Mouse (Mus musculus): ENCODE data around the gene Trpc5os. TPM values are rescaled to one million over a fixed set of nuclear protein-coding genes. Genes with fewer than 3 reads are reported as not detected.

The Trpc5os gene
- total and polyA plus RNA-seq, 3 experiments, result not detected

DNA sequence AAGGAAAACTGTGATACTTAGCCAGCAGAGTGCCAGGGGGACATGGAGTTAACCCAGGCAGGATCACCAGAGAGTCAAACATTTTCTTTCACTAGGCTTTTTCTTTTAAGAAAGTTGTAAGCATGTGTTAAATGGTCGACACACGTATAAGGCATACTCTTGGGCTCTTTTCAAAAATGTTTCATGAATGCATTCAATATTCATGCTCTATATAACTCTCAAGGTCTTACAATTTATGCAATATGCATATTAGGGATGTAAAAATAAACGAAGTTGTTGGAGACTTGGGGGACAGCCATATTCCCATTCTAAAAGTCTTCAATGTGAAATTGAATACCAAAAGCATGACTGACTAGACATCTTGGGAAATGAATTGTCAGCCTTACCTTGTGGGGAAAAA lies 32.5 kb upstream of the Trpc5os start:
- TF ChIP-seq TAL1 (IDR thresholded peaks at IDR 0.05; ENCODE audit: low read length) (no peak), SIN3A (IDR thresholded peaks at IDR 0.05; ENCODE audit: low read length) (no peak), ZMIZ1 (IDR thresholded peaks at IDR 0.05; ENCODE audit: low read depth, low read length) (no peak), POLR2AphosphoS5 (IDR thresholded peaks at IDR 0.05; ENCODE audit: borderline replicate concordance, low read depth, low read length) (no peak), USF2 (IDR thresholded peaks at IDR 0.05; ENCODE audit: borderline replicate concordance in 1 of 2, insufficient read depth in 1 of 2, low read depth in 1 of 2, low read length in 2 of 2) (no peak)
- Histone ChIP-seq H3K27ac (ENCODE audit: control insufficient read depth, low read depth, low read length) (no peak overlapping the region), H3K27me3 (ENCODE audit: control insufficient read depth in 1 of 2, insufficient read depth in 2 of 2, low read length in 2 of 2) (no peaks in the 10 kb centered on the region; a peak in 1 of 4 replicates), H3K4me1 (ENCODE audit: control insufficient read depth in 1 of 2, insufficient read depth in 2 of 2, low read length in 2 of 2) (no peaks in the 10 kb centered on the region), H3K9me3 (replicated peaks; ENCODE audit: insufficient read depth, low read length) (no peaks in the 10 kb centered on the region), H3K36me3 (ENCODE audit: control insufficient read depth in 1 of 2, insufficient read depth in 2 of 2, low read length in 2 of 2) (no peaks in the 10 kb centered on the region), H3K9ac (ENCODE audit: control insufficient read depth, low read depth, low read length, poor library complexity, severe bottlenecking) (no peak overlapping the region), H3K79me2 (ENCODE audit: control insufficient read depth, insufficient read depth, low read length, poor library complexity) (no peaks in the 10 kb centered on the region), H3K4me3 (ENCODE audit: control insufficient read depth in 1 of 2, insufficient read depth in 1 of 2, low read depth in 2 of 2, low read length in 2 of 2) (no peak overlapping the region)
- DNase-seq (ENCODE audit: low read depth, low spot score), result no peak

DNA sequence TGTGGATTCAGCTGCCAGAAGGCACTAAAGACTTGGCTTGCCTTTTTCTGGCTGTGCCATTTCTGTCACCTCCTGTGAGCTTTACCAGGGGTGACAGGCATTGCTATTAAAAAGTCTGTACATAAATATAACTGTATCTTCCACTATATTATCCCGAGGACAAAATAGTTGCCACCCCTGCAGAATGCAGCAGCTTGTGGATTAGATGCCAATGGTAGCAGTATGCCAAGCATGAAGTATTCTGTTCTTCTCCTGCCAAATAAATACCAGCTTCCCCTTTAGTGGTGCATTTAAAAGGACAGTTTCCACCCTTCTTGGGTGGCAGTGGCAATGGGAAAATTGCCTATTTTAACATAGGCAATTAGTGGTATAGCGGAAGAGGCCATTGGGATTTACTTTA lies 8.0 kb downstream of the Trpc5os start:
- no peaks in the 10 kb centered on the region for H3K79me2 ChIP-seq (ENCODE audit: control insufficient read depth, insufficient read depth, low read length, poor library complexity)
- TF ChIP-seq POLR2A (IDR thresholded peaks at IDR 0.05; ENCODE audit: control insufficient read depth in 1 of 2, insufficient read depth in 1 of 2, low read depth in 1 of 2, low read length in 2 of 2, poor library complexity in 1 of 2) (no peak), GABPA (IDR thresholded peaks at IDR 0.05; ENCODE audit: low read depth, low read length) (no peak), KAT2A (conservative IDR thresholded peaks at IDR 0.05; ENCODE audit: low read depth, low read length) (no peak), GATA1 (IDR thresholded peaks at IDR 0.05; ENCODE audit: low read depth, low read length) (no peak), ELF1 (IDR thresholded peaks at IDR 0.05; ENCODE audit: low read depth, low read length) (no peak)
- no peaks in the 10 kb centered on the region for H3K27me3 ChIP-seq (ENCODE audit: control insufficient read depth in 1 of 2, insufficient read depth in 2 of 2, low read length in 2 of 2)
- no peaks in the 10 kb centered on the region for H3K9me3 ChIP-seq (replicated peaks; ENCODE audit: insufficient read depth, low read length)
- no peak for DNase-seq (ENCODE audit: low read depth, low spot score)
- no peak overlapping the region for H3K4me3 ChIP-seq (ENCODE audit: control insufficient read depth in 1 of 2, insufficient read depth in 1 of 2, low read depth in 2 of 2, low read length in 2 of 2)
- no peaks in the 10 kb centered on the region for H3K4me1 ChIP-seq (ENCODE audit: control insufficient read depth in 1 of 2, insufficient read depth in 2 of 2, low read length in 2 of 2)
- H3K9ac ChIP-seq (ENCODE audit: control insufficient read depth, low read depth, low read length, poor library complexity, severe bottlenecking), result no peak overlapping the region
- H3K27ac ChIP-seq (ENCODE audit: control insufficient read depth, low read depth, low read length), result no peak overlapping the region
- H3K36me3 ChIP-seq (ENCODE audit: control insufficient read depth in 1 of 2, insufficient read depth in 2 of 2, low read length in 2 of 2), result no peaks in the 10 kb centered on the region

DNA sequence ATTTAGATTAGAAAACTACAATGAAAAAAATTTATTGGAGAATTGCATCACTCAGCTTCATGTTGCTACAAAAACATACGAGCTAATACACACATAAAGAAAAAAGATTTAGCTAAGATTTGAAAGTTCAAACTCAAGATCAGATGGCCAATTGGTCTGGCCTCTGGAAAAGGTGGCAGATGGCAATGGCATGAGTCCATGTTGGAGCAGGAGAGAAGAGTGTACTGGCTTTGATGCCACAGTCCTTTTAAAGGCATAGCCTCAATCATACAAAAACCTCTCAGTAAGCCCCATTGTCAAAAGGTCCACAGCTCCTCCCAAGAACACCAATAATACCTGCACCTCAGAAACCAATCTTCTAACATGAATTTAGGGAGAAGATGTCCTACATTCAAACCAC lies 35.0 kb downstream of the Trpc5os start:
- no peak for DNase-seq (ENCODE audit: low read depth, low spot score)
- Histone ChIP-seq H3K4me3 (ENCODE audit: control insufficient read depth in 1 of 2, insufficient read depth in 1 of 2, low read depth in 2 of 2, low read length in 2 of 2) (no peak overlapping the region), H3K9me3 (replicated peaks; ENCODE audit: insufficient read depth, low read length) (no peaks in the 10 kb centered on the region), H3K27ac (ENCODE audit: control insufficient read depth, low read depth, low read length) (no peak overlapping the region), H3K4me1 (ENCODE audit: control insufficient read depth in 1 of 2, insufficient read depth in 2 of 2, low read length in 2 of 2) (no peaks in the 10 kb centered on the region), H3K27me3 (ENCODE audit: control insufficient read depth in 1 of 2, insufficient read depth in 2 of 2, low read length in 2 of 2) (no peaks in the 10 kb centered on the region), H3K79me2 (ENCODE audit: control insufficient read depth, insufficient read depth, low read length, poor library complexity) (no peaks in the 10 kb centered on the region), H3K9ac (ENCODE audit: control insufficient read depth, low read depth, low read length, poor library complexity, severe bottlenecking) (no peak overlapping the region), H3K36me3 (ENCODE audit: control insufficient read depth in 1 of 2, insufficient read depth in 2 of 2, low read length in 2 of 2) (no peaks in the 10 kb centered on the region)
- TF ChIP-seq NRF1 (IDR thresholded peaks at IDR 0.05; ENCODE audit: insufficient read depth, low read depth, low read length, poor library complexity, severe bottlenecking), result no peak
- TF ChIP-seq CTCF (IDR thresholded peaks at IDR 0.05 in 2 of 3, conservative IDR thresholded peaks at IDR 0.05 in 1 of 3; ENCODE audit: control insufficient read depth in 1 of 3, insufficient read depth in 1 of 3, low read depth in 2 of 3, low read length in 3 of 3, poor library complexity in 1 of 3, severe bottlenecking in 1 of 3), result no peak
- no peak for TF ChIP-seq ZNF384 (IDR thresholded peaks at IDR 0.05; ENCODE audit: low read depth, low read length)
- TF ChIP-seq GABPA (IDR thresholded peaks at IDR 0.05; ENCODE audit: low read depth, low read length), result no peak
- no peak for TF ChIP-seq UBTF (IDR thresholded peaks at IDR 0.05; ENCODE audit: borderline replicate concordance, insufficient read depth, low read depth, low read length)
- no peak for TF ChIP-seq MXI1 (IDR thresholded peaks at IDR 0.05; ENCODE audit: low read depth, low read length)
- no peak for TF ChIP-seq ELF1 (IDR thresholded peaks at IDR 0.05; ENCODE audit: low read depth, low read length)
- TF ChIP-seq KAT2A (conservative IDR thresholded peaks at IDR 0.05; ENCODE audit: low read depth, low read length), result no peak
- TF ChIP-seq ETS1 (IDR thresholded peaks at IDR 0.05; ENCODE audit: low read depth, low read length), result no peak
- no peak for TF ChIP-seq ZKSCAN1 (IDR thresholded peaks at IDR 0.05; ENCODE audit: low read depth, low read length)
- no peak for TF ChIP-seq JUND (IDR thresholded peaks at IDR 0.05; ENCODE audit: low read depth, low read length)
- TF ChIP-seq MAX (IDR thresholded peaks at IDR 0.05; ENCODE audit: low read length), result no peak
- TF ChIP-seq SMC3 (IDR thresholded peaks at IDR 0.05; ENCODE audit: low read depth, low read length), result no peak
